Mouse (Mus musculus) embryonic fibroblast, embryonic 13.5 days (primary cell): ENCODE measurements around the gene Pea15a.

Source experiments
- CTCF ChIP-seq: IDR thresholded peaks from 2 replicates; pipeline ENCODE4 v1.5.1; 2011; ENCODE audit warnings: mild to moderate bottlenecking, control low read depth, low read length, moderate library complexity, borderline replicate concordance; ENCODE audit not compliant: insufficient read depth
- POLR2A ChIP-seq: IDR thresholded peaks from 2 replicates; pipeline ENCODE4 v1.6.1; 2011; ENCODE audit warnings: low read depth, mild to moderate bottlenecking, control low read depth, low read length, moderate library complexity

GRCm38 (mm10) chr1:172243547-172244205 lies 37.1 kb upstream of the Pea15a start:
- no peak for TF ChIP-seq POLR2A
- TF ChIP-seq CTCF = peak; percentile 16; the same call in 1 of the 2 replicates
